In the genomic region with DNA sequence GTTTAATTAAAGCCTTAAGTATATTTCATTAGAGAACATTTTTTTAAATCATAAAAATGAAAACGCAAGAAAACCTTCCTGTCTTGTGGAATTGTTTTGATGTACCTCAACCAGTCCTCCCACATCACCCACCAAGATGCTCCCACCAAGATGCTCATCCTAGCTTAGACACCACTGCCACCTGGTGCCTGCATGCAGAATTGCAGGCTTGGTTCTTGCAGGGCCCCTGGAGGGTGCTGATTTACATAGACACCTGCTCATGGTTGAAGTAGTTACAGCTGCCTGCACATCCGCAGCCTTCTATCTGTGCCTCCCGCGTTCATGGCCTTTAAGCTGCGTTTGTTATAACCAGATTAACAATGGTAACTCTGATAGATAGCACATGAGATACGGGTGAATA, we compare ENCODE assay signal across 9 mouse cellular contexts.
DNase-seq lines count a peak whose midpoint lies in the region.
"Had no signal": no experiment of that assay in that cellular context is flagged by ENCODE, and none has a peak within 500 bp of the region (broad histone marks: within the 10 kb centered on the region; RNA-seq: fewer than 3 reads in every experiment).

No protein-coding gene starts in this region.

- no peak overlapping the region for H3K27ac ChIP-seq in limb, embryonic 10.5 days
- H3K27ac ChIP-seq: embryonic facial prominence, embryonic 15.5 days had no signal

- DNase-seq in ovary, postnatal 14 days (ENCODE audit: low spot score), result peak; percentile 36
- DNase-seq in ovary, adult 18-20 months (ENCODE audit: low spot score), result no peak
- peak; percentile 54 to 55 for DNase-seq in cerebellum, adult 18-20 months
- DNase-seq in frontal cortex, adult 2 months (ENCODE audit: extremely low spot score in 1 of 2, low spot score in 1 of 2), result peak; percentile 41 to 82
- peak; percentile 42 for DNase-seq in hindlimb bud, embryonic 11.5 days (ENCODE audit: extremely low spot score, low read depth, low spot score)
- DNase-seq in limb, embryonic 10.5 days (ENCODE audit: low spot score), result peak; percentile 84
- peak; percentile 74 for DNase-seq in retina, postnatal 1 day
- peak; percentile 28 to 68 for DNase-seq in urinary bladder, postnatal 36 days (ENCODE audit: low spot score in 2 of 2)

- H3K4me3 ChIP-seq in limb, embryonic 10.5 days, result no peak overlapping the region
- H3K4me3 ChIP-seq: embryonic facial prominence, embryonic 15.5 days had no signal

- WGBS in limb, embryonic 10.5 days, result 26% methylated on average over 6 of the region's 6 CpGs

- H3K4me1 ChIP-seq in limb, embryonic 10.5 days, result peaks cover 15% of the 10 kb centered on the region
- H3K4me1 ChIP-seq: embryonic facial prominence, embryonic 15.5 days had no signal

- no peaks in the 10 kb centered on the region for H3K9me3 ChIP-seq in limb, embryonic 10.5 days (replicated peaks)
- H3K9me3 ChIP-seq: embryonic facial prominence, embryonic 15.5 days had no signal

- H3K27me3 ChIP-seq in limb, embryonic 10.5 days (ENCODE audit: low read depth, poor library complexity, severe bottlenecking), result peaks cover 9% of the 10 kb centered on the region
- H3K27me3 ChIP-seq: embryonic facial prominence, embryonic 15.5 days had no signal

- H3K36me3 ChIP-seq in limb, embryonic 10.5 days, result no peaks in the 10 kb centered on the region
- H3K36me3 ChIP-seq: embryonic facial prominence, embryonic 15.5 days had no signal
